Mouse (Mus musculus) testis, postnatal 14 days (tissue): Measurements from ENCODE around the gene Sema4d.

ENCODE experiments used
- DNase-seq: peaks from one replicate; pipeline ENCODE4 v3.0.0; 2021; ENCODE audit warnings: low spot score

Sema4d gene

DNA sequence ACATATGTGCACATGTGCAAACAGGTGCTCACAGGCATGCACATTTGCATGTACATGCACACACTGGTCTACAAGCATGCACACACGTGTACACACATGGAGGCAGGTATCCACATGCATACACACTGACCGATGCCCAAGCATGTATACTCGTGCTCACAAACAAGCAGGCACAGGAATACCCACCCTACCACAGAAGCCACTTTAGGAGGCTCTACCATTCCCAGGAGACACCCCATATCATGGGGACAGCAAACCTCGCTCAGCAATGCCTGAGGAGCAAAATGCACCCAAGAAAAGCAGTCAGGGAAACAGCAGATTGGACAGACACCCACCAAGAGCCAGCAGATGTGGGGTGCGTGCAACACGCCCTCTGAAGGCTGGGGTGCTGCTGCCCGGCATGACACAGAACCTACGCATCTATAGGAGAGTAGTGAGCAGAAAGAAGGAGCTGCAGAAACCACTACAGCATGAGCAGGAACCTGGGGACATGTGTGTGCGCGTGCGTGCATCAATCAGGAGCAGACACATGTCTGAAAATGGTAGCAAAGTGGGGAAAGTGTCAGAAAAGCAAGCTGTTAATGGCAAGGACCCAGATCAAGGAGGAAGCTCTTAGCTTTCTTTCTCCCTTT is 15.1 kb downstream of the Sema4d start:
- no peak for DNase-seq

DNA sequence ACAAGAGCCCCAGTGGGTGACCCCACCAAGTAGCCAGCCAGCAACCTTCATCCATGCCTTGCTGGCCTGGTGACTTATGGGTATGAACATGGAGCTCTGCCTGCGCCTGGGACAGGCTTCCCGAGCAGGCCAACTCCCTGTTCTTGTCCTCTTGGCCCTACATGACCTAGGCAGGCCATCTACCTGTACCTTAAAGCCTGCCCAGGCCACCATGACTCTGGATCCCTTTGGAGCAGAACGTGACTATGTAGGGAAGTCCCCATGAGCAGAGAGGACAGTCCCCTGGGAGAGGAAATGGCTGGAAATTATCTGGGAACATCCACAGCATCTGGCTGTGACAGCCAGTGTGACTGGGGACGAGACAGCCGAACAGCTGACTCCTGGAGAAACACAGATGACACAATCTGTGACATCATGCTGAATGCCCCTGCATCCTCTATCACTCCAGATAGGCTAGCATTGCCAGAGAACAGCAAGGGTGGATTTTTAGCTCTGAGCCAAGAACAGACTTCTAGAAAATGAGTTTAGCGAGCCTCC is 15.7 kb downstream of the Sema4d start:
- no peak for DNase-seq

DNA sequence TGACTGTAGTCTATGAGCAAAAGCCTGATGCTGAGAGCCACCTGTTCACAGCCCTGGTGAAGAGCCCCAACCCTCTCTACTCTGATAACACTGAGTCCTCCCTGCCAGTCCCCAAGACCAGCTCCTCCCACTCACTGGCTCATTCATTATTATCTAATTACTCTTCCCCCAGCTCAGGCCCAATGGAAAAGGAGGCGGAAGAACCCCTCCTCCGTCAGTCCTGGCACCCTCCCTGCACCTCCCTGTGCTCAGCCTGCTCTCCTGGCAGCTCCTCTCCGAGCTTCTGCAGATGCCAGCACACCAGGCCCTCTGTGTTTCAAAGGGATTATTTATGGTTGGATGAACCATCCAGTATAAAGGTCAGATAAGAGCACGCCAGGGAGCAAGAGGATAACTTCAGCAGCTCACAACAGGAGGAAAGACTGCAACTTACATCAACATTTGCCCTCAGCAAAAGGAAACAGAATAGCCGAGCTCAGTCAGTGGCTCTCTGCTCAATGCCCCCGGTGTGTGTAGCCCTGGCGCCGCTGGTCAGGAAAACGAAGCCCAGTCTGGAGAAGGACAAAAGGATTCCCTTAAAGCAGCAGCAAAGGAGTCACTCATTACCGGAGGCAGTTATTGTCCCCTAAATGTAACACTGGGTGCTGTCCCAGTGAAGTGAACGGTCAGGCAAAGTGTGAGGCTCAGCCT is 16.4 kb downstream of the Sema4d start:
- peak; percentile 86 for DNase-seq

GRCm38 (mm10) chr13:51776160-51776737 is 17.3 kb downstream of the Sema4d start:
- DNase-seq, result no peak

- no peak for DNase-seq
These were observed 21.7 kb downstream of the Sema4d start for GRCm38 (mm10) chr13:51771802-51772206.

DNA sequence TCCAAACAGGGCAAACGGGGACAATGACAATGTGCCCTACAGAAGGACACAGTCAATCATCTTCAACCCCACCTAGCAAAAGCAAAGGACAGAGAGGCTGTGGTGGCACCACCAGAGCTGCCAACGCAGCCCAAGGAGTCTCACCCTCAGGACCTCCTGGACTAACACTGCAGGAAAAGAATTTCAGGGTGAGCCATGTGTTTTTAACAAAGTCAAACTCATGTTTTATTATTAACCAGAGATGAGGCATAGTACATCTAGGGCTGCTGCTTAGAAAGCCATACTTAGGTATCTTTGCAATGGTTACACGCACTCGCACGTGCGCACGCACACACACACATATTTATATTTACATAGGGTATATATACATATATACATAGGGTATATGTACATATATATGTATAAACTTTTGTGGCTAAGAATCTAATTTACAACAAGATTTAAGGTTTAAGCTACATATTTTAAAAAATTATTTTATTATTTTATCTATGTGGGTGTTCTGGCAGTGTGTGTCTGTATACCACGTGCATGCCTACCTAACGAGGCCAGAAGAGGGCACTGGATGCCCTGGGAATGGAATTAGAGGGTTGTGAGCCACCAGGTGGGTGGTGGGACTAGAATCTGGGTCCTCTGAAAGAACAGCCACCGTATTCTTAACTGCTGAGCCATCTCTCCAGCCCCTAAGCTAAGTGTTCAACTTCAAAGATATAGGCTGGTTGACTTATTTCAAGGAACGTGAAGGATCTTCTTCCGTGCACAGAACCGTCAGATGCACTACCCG is 22.7 kb downstream of the Sema4d start:
- DNase-seq, result no peak

DNA sequence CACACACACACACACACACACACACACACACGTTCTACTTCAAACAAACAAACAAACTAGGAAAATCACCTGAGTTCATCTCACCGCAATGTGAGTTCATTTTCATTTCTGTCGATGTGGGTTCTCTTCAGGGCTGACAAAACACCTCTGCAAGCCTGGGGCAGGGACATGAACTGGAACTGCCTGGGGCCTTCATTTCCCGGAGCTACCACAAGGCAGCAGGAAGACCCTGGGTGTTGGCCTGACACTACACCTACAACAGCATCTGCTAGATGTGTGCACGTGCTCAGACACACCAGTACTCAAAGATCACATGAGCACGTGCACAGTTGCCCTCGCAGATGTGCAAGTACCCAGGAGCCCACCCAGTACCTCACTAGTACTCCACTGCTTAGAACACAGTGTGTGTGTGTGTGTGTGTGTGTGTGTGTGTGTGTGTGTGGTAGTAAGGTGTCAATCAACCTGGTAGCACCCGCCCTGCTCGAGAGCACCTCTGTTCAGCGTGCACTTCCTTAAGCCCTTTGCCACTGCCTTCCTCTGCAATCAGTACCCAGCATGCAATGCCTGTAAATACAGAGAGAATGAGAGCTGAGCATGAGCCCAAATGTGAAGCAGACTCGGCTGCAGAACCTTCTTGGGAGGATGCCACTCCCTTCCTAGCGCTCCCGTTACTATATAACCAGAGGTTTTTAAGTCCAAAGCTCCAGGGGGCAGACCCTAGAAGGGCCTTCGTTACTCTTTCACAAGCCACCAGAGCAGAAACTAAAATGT is 25.4 kb downstream of the Sema4d start:
- DNase-seq, result no peak

- no peak for DNase-seq
These were observed 26.0 kb downstream of the Sema4d start for GRCm38 (mm10) chr13:51767513-51767912.

- no peak for DNase-seq
These were observed 26.8 kb downstream of the Sema4d start for GRCm38 (mm10) chr13:51766756-51767155.

- no peak for DNase-seq
These were observed 28.2 kb downstream of the Sema4d start for GRCm38 (mm10) chr13:51765369-51765768.

DNA sequence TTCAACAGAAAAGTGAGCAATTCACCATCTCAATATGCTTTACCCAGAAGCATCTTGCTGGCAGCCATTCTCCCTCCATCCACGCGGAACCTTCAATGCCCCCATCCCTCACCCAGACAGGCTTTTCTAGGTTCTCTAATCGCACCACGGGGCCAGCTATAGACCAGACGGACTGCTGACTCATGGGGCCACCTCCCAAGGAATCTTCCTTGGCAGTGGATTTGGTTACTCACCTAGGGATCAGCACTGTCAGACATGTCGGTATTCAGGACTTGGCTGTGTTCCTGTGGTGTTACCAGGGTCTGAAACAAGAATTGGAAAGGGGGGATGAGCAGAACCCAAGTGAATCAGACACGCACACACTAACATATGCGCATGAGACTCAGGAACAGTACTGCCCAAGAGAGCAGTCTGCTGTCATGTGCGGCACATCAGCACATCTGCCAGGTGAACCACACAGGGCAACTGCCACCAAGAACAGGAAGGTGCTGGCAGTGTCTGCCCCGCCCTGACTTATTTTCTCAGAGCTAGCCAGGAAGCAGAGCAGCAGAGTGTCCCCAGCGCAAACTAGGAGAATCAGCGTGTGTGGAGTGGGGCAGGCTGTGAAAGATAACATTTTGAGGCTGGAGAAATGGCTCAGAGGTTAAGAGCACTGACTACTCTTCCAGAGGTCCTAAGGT is 30.4 kb downstream of the Sema4d start:
- no peak for DNase-seq

DNA sequence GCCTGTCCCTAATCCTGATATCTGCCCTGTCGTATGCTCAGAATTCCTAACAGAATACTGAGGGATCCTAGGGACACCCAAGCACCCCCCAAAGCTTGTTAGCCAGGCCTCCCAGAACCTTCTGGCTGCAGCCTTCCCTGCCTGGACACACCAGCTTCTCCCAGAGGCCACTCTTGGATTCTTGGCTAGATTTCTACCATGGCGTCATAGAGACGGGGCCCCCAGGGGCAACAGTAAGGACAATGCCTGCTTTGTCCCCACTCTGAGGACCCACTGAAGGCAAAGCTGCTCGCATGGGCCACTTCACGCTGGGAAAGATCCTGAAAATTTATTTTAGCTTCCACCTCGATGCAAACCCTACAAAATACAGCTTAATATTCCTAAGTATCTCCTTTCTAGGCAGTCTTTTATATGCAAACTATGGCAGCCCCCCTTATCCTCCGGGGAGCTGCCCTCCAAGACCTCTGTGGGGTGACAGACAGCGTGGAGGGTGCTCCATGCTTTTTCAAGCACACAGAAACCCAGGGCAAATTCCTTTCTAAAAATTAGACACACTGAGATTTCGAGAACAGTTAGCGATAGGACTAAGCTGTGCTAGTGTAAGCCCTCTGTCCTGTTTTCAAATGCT is 32.2 kb downstream of the Sema4d start:
- no peak for DNase-seq

DNA sequence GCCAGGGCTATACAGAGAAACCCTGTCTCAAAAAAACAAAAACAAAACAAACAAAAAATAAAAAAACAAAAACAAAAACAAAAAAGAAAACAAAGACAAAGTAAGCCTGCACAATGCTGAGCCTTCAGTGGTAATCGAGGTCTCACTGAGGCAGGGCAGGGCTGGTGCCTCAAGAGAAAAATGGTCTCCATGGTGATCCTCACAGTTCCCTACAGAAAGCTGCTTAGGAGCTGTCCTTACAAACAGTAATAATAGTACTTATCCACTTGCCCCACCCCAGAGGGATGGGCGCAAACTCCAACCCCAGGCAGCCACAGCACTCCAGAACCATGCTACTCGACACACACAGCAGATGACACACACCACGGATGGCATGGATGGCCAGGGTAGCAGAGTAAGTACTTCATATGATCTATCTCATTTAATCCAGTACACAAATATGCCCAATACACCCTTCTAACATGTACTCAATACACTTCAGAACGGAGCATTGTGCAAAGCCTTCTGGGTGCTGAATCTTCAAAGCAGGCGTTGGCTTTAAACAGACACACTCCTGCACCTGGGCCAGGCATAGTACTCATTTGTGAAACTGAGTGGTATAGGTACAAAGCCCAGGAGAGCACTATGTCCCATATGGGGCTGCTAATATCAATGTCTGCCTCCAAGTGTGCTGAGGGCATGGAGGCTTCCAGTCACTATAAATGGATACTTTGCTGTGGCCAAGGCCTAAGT is 34.1 kb downstream of the Sema4d start:
- DNase-seq, result no peak

- no peak for DNase-seq
These were observed 35.1 kb downstream of the Sema4d start for GRCm38 (mm10) chr13:51758428-51758827.

- DNase-seq, result no peak
These were observed 36.4 kb downstream of the Sema4d start for GRCm38 (mm10) chr13:51757099-51757498.

GRCm38 (mm10) chr13:51756563-51756962 is 37.0 kb downstream of the Sema4d start:
- DNase-seq, result no peak

DNA sequence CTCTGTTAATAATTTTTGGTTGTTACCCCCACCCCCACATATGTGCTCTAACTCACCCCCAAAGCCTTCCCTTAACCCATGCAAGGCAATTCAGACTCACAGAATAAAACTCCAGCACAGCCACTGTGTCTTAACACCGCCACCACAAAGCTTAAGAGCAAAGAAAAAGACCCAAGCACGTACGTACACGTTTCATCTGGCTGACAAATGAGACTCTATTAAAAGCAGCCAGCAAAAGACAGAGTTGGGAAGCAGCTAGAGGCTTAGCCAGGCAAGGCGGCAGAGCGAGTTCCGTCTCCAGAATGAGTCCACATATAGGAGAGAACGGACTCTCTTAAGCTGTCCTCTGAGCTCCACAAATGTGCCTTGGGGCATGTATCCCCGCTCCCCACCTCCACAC is 37.5 kb downstream of the Sema4d start:
- no peak for DNase-seq

- no peak for DNase-seq
These were observed 38.0 kb downstream of the Sema4d start for GRCm38 (mm10) chr13:51755584-51755983.

DNA sequence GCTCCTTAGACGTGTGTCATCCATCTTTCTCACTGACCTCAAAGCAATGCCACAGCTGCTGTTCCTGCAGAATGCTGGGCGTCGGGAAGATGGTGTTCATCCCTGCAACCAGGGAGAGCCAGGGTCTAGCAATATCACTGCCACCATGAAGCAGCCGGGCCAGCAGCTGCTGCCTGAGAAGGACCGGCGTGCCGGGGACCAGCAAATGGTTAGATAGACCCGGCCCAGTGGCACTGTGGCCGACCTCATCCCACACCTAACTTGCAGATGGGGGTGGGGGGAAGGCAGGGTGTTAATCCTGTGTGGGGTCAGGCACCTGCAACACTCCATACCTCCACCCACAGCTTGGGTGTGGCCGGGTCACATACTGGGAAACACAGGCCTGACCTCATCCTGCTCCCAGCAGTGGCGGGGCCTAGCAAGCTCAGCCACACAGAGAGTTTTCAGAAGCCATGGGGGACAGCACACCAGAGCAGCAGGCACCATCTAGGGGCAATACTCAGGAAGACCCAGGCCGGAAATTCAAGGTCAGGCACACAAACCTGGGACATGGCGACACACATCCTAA is 38.9 kb downstream of the Sema4d start:
- DNase-seq, result no peak
